Mouse (Mus musculus) liver, adult 10 weeks (tissue): ENCODE results near the gene Vmn2r109. TPM values are rescaled to one million over a fixed set of nuclear protein-coding genes. Genes with fewer than 3 reads are reported as not detected.

Experiments
- polyA plus RNA-seq: library from polyadenylated mRNA; stranded (reverse); fragments of 350-450 nt; fragmentation: Illumina TruSeq; extraction: RNeasy Lipid Tissue Mini Kit (QIAGEN cat#74804); gene quantifications from one replicate; pipeline ENCODE4 v1.2.3, GENCODE M21; 2014; ENCODE audit warnings: low read depth, low replicate concordance

Gene Vmn2r109
- not detected for polyA plus RNA-seq

GRCm38 (mm10) chr17:20564656-20565055 is at the start of gene Vmn2r109:
Gene Vmn2r109, minus strand, starts transcription at chr17:20564756.

DNA sequence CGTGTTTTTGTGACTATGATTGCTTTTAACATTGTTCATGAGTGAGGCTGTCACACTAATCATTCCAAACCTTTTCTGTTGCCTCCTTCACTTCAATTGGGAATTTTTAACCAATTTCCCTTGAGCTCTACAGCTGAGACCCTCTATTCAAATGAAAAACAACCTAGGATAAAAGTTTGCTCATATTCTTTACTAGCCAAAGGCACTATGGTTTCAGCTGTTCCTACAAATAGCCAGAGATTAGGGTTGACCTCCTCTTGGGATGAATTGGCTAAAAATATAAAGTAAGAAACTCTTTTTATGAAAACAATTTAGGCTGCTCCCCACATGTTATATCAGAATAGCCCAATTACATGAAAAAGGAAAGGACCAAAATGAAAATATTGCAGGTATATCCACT is 31.8 kb upstream of the Vmn2r109 start, which contains the start of gene Vmn2r110:
Gene Vmn2r110 (minus strand): TSS at position 101 of the 400 bp plus-strand sequence.

DNA sequence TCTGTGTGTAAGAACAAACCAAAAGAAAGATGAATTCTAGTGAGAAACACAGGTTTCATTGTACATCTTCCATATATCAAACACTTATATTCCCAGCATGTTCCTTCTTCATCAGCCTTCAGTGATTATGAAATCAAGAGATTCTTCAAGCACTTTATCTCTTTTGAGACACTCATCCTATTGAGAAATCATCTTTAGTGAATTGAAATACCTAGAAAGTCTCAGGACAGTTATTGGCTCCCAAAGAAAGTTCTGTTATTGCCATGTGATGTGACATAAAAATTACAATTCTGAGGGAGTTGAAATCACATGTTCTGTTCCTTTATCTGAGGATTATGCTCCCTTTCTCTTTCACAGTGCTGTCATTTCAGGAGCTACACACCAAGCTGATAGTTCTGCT is 66.7 kb downstream of the Vmn2r109 start, which contains the start of gene Vmn1r225:
Gene Vmn1r225 (plus strand): TSS at position 301 of the 400 bp plus-strand sequence.

Other genes with a start within 250 kb of the Vmn2r109 start
- not detected for gene Vmn2r107, start 219.5 kb downstream of the Vmn2r109 start, polyA plus RNA-seq
- not detected for gene Vmn1r224, start 150.6 kb downstream of the Vmn2r109 start, polyA plus RNA-seq
- not detected for gene Vmn2r108, start 83.4 kb downstream of the Vmn2r109 start, polyA plus RNA-seq
- gene Vmn1r225, start 66.6 kb downstream of the Vmn2r109 start, polyA plus RNA-seq = not detected
- gene Vmn2r110, start 31.7 kb upstream of the Vmn2r109 start, polyA plus RNA-seq = not detected
- not detected for gene Fpr-rs3, start 60.1 kb upstream of the Vmn2r109 start, polyA plus RNA-seq
- not detected for gene Vmn1r226, start 118.1 kb upstream of the Vmn2r109 start, polyA plus RNA-seq
- gene Vmn1r227, start 165.1 kb upstream of the Vmn2r109 start, polyA plus RNA-seq = not detected
- not detected for gene Vmn1r228, start 221.4 kb upstream of the Vmn2r109 start, polyA plus RNA-seq
- not detected for gene Vmn1r229, start 246.8 kb upstream of the Vmn2r109 start, polyA plus RNA-seq